Mouse (Mus musculus) neural tube, embryonic 11.5 days (tissue): ENCODE measurements around the gene Robo3. TPM values are rescaled to one million over a fixed set of nuclear protein-coding genes. Genes with fewer than 3 reads are reported as not detected.
A peak's percentile ranks its signal among the peaks of the same experiment; 100 is the strongest.

Experiments
- ATAC-seq: fragments of 200-750 bp; cut with Nextera tagmentation; 2 replicates; pipeline ENCODE4 v1.8.0; 2017; ENCODE audit warnings: moderate number of reproducible peaks, mild to moderate bottlenecking, moderate TSS enrichment, moderate library complexity; ENCODE audit not compliant: insufficient read depth, low FRiP score, low TSS enrichment
- DNase-seq: peaks from one replicate; pipeline ENCODE4 v3.0.0-alpha.2; 2015; ENCODE audit warnings: low spot score
- H3K27ac ChIP-seq: fragments of 300-500 bp; sonication (generic); 2 replicates; pipeline ENCODE4 v1.5.1; 2014; ENCODE audit warnings: low read depth, mild to moderate bottlenecking, low read length
- H3K27me3 ChIP-seq: fragments of 300-500 bp; sonication (generic); 2 replicates; pipeline ENCODE4 v1.6.1; 2014; ENCODE audit warnings: mild to moderate bottlenecking, low read length, mixed read lengths; ENCODE audit not compliant: control insufficient read depth, insufficient read depth
- H3K36me3 ChIP-seq: fragments of 300-500 bp; sonication (generic); 2 replicates; pipeline ENCODE4 v1.6.1; 2014; ENCODE audit warnings: mild to moderate bottlenecking, low read length, moderate library complexity, mixed read lengths; ENCODE audit not compliant: control insufficient read depth, insufficient read depth
- H3K4me1 ChIP-seq: fragments of 300-500 bp; sonication (generic); 2 replicates; pipeline ENCODE4 v1.6.1; 2014; ENCODE audit warnings: low read length, mixed read lengths; ENCODE audit not compliant: control insufficient read depth, insufficient read depth
- H3K4me2 ChIP-seq: fragments of 300-500 bp; sonication (generic); 2 replicates; pipeline ENCODE4 v1.6.1; 2014; ENCODE audit warnings: low read depth, mild to moderate bottlenecking, moderate library complexity
- H3K4me3 ChIP-seq: fragments of 300-500 bp; sonication (generic); 2 replicates; pipeline ENCODE4 v1.5.1; 2014; ENCODE audit warnings: low read depth, low read length
- H3K9ac ChIP-seq: fragments of 300-500 bp; sonication (generic); 2 replicates; pipeline ENCODE4 v1.6.1; 2014; ENCODE audit warnings: mild to moderate bottlenecking, low read length
- H3K9me3 ChIP-seq: fragments of 300-500 bp; sonication (generic); 2 replicates; pipeline ENCODE4 v1.6.1; 2016; ENCODE audit warnings: low read length; ENCODE audit not compliant: control insufficient read depth
- WGBS: fragments of 180-500 bp; shearing (Covaris S2); extraction: QIAGEN DNeasy Blood & Tissue Kit; methylation state at CpG from one replicate; pipeline ENCODE4 v1.1.7; 2014; 5-methylcytosine and 5-hydroxymethylcytosine counted together
- polyA plus RNA-seq: library from polyadenylated mRNA; unstranded; fragments of >200 nt; fragmentation: Nextera tagmentation; extraction: Ambion mirVana; gene quantifications from 2 replicates; pipeline ENCODE4 v1.2.1, GENCODE M21; 2014

The Robo3 gene
- polyA plus RNA-seq, 1 experiment from 2014 or later: 89.9 TPM

GRCm38 (mm10) chr9:37457151-37457550 is 24.1 kb upstream of the Robo3 start:
- no peak overlapping the region for H3K9ac ChIP-seq
- ATAC-seq (no peak), DNase-seq (no peak)
- H3K36me3 ChIP-seq: no peaks in the 10 kb centered on the region
- H3K4me3 ChIP-seq: no peak overlapping the region
- peaks cover 14% of the 10 kb centered on the region for H3K4me1 ChIP-seq
- 0 out of 2 replicates have a peak overlapping the region, but pooled peaks have one; percentile 34 for H3K27ac ChIP-seq
- no peaks in the 10 kb centered on the region for H3K9me3 ChIP-seq
- WGBS: 39% methylated on average over 1 of the region's 1 CpGs
- H3K4me2 ChIP-seq: no peak overlapping the region; the same call in 1 of the 2 replicates
- peaks cover 92% of the 10 kb centered on the region for H3K27me3 ChIP-seq

GRCm38 (mm10) chr9:37456481-37456910 is 23.4 kb upstream of the Robo3 start:
- peaks cover 89% of the 10 kb centered on the region for H3K27me3 ChIP-seq
- DNase-seq (peak; percentile 85), ATAC-seq (peak; percentile 52)
- H3K9ac ChIP-seq: no peak overlapping the region; the same call in 1 of the 2 replicates
- 0 out of 2 replicates have a peak overlapping the region, but pooled peaks have one; percentile 34 for H3K27ac ChIP-seq
- H3K9me3 ChIP-seq: no peaks in the 10 kb centered on the region
- no peaks in the 10 kb centered on the region for H3K36me3 ChIP-seq
- WGBS: under 1% methylated on average over 19 of the region's 20 CpGs
- H3K4me3 ChIP-seq: no peak overlapping the region
- H3K4me1 ChIP-seq: peaks cover 14% of the 10 kb centered on the region
- peak overlapping the region; percentile 32 for H3K4me2 ChIP-seq

GRCm38 (mm10) chr9:37455868-37456267 is 22.8 kb upstream of the Robo3 start:
- H3K4me3 ChIP-seq: no peak overlapping the region
- WGBS: 4% methylated on average over 8 of the region's 8 CpGs
- H3K4me2 ChIP-seq: peak overlapping the region; percentile 32
- peaks cover 14% of the 10 kb centered on the region for H3K4me1 ChIP-seq
- no peak for DNase-seq
- no peak overlapping the region for H3K27ac ChIP-seq
- ATAC-seq: no peak
- H3K9me3 ChIP-seq: no peaks in the 10 kb centered on the region
- no peaks in the 10 kb centered on the region for H3K36me3 ChIP-seq
- peaks cover 89% of the 10 kb centered on the region for H3K27me3 ChIP-seq
- H3K9ac ChIP-seq: no peak overlapping the region

- Histone ChIP-seq H3K27ac (0 out of 2 replicates have a peak overlapping the region, but pooled peaks have one; percentile 7), H3K4me3 (no peak overlapping the region), H3K27me3 (peaks cover 83% of the 10 kb centered on the region), H3K36me3 (no peaks in the 10 kb centered on the region), H3K9ac (no peak overlapping the region), H3K4me1 (peaks cover 14% of the 10 kb centered on the region), H3K9me3 (no peaks in the 10 kb centered on the region), H3K4me2 (no peak overlapping the region)
- ATAC-seq (no peak), DNase-seq (no peak)
- 0% methylated on average over 3 of the region's 3 CpGs for WGBS
Measured at GRCm38 (mm10) chr9:37454991-37455390, 21.9 kb upstream of the Robo3 start.

GRCm38 (mm10) chr9:37454011-37454492 is 21.0 kb upstream of the Robo3 start:
- peaks cover 14% of the 10 kb centered on the region for H3K4me1 ChIP-seq
- no peak overlapping the region for H3K4me2 ChIP-seq
- no peak overlapping the region for H3K27ac ChIP-seq
- 2% methylated on average over 6 of the region's 6 CpGs for WGBS
- no peaks in the 10 kb centered on the region for H3K36me3 ChIP-seq
- peak; percentile 76 for DNase-seq
- ATAC-seq: peak; percentile 81
- no peaks in the 10 kb centered on the region for H3K9me3 ChIP-seq
- peaks cover 79% of the 10 kb centered on the region for H3K27me3 ChIP-seq
- no peak overlapping the region for H3K9ac ChIP-seq
- no peak overlapping the region for H3K4me3 ChIP-seq

GRCm38 (mm10) chr9:37453328-37453727 is 20.3 kb upstream of the Robo3 start:
- no peak for DNase-seq
- Histone ChIP-seq H3K27me3 (peaks cover 74% of the 10 kb centered on the region), H3K27ac (no peak overlapping the region), H3K9ac (no peak overlapping the region), H3K9me3 (no peaks in the 10 kb centered on the region), H3K4me3 (no peak overlapping the region), H3K4me1 (peaks cover 14% of the 10 kb centered on the region), H3K36me3 (no peaks in the 10 kb centered on the region), H3K4me2 (no peak overlapping the region)
- no peak for ATAC-seq
- 28% methylated on average over 4 of the region's 4 CpGs for WGBS

- no peak overlapping the region for H3K9ac ChIP-seq
Measured at GRCm38 (mm10) chr9:37452401-37452800, 19.4 kb upstream of the Robo3 start.

GRCm38 (mm10) chr9:37437772-37438735 is 5.0 kb upstream of the Robo3 start:
- ATAC-seq: peak; percentile 60; the same call in 1 of the 2 replicates

More at GRCm38 (mm10) chr9:37452401-37452800, 19.4 kb upstream of the Robo3 start:
- ATAC-seq (no peak), DNase-seq (no peak)
- H3K4me1 ChIP-seq: peaks cover 14% of the 10 kb centered on the region
- H3K9me3 ChIP-seq: no peaks in the 10 kb centered on the region
- H3K27ac ChIP-seq: no peak overlapping the region
- no peak overlapping the region for H3K4me3 ChIP-seq
- H3K27me3 ChIP-seq: peaks cover 70% of the 10 kb centered on the region
- no peaks in the 10 kb centered on the region for H3K36me3 ChIP-seq
- no peak overlapping the region for H3K4me2 ChIP-seq
- WGBS: 2% methylated on average over 5 of the region's 5 CpGs

More at GRCm38 (mm10) chr9:37437772-37438735, 5.0 kb upstream of the Robo3 start:
- H3K36me3 ChIP-seq: no peaks in the 10 kb centered on the region
- whole genome bisulfite sequencing: 24% methylated on average over 3 of the region's 3 CpGs
- H3K27me3 ChIP-seq: peaks cover 32% of the 10 kb centered on the region
- H3K27ac ChIP-seq: no peak overlapping the region
- H3K4me1 ChIP-seq: no peaks in the 10 kb centered on the region
- H3K9me3 ChIP-seq: no peaks in the 10 kb centered on the region
- H3K4me3 ChIP-seq: no peak overlapping the region
- DNase-seq: no peak
- H3K4me2 ChIP-seq: no peak overlapping the region
- H3K9ac ChIP-seq: no peak overlapping the region
